ENCODE assay signal across 29 mouse cellular contexts in the genomic region with DNA sequence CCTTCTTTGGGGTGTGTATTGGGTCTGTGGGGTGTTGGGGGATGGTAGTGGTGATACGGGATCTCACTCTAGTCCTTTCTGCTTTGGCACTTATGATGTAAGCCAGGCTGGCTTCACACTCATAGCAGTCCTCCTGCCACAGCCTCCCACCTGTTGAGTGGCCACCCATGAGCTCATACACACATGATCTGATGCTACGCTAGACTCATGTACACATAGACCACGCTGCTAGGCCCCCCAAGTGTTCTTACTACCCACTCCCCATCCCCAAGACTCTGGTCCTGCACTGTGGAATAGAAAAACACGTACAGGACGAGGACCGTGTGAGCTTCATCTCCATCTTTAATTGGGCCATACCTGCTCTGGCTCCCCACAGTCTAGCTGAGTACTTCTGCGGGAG. TPM values are rescaled to one million over a fixed set of nuclear protein-coding genes. Genes with fewer than 3 reads are reported as not detected.
DNase-seq lines count a peak whose midpoint lies in the region; ATAC-seq and TF ChIP-seq lines count a peak whose summit lies in the region.
"Had no signal": no experiment of that assay in that cellular context is flagged by ENCODE, and none has a peak within 500 bp of the region (broad histone marks: within the 10 kb centered on the region; RNA-seq: fewer than 3 reads in every experiment).

No protein-coding gene starts in this region.

- no peak overlapping the region for H3K27ac ChIP-seq in heart, embryonic 10.5 days
- no peak overlapping the region for H3K27ac ChIP-seq in heart, embryonic 16.5 days (ENCODE audit: low read length)
- H3K27ac ChIP-seq: limb, embryonic 12.5 days had no signal

- H3K9me3 ChIP-seq in heart, embryonic 10.5 days, result no peaks in the 10 kb centered on the region
- H3K9me3 ChIP-seq in heart, embryonic 16.5 days (replicated peaks; ENCODE audit: control insufficient read depth, low read length), result no peaks in the 10 kb centered on the region
- no peaks in the 10 kb centered on the region for H3K9me3 ChIP-seq in megakaryocyte, embryonic 14.5 days
- H3K9me3 ChIP-seq: G1E; limb, embryonic 12.5 days had no signal

- WGBS in heart, embryonic 10.5 days, result 77% methylated on average over 7 of the region's 7 CpGs
- 64% methylated on average over 7 of the region's 7 CpGs for WGBS in heart, embryonic 16.5 days

- ATAC-seq in heart, embryonic 16.5 days (replicated peaks; ENCODE audit: extremely low read depth, insufficient read depth, low FRiP score), result no peak
- ATAC-seq in megakaryocyte, adult 5-6 weeks (ENCODE audit: poor library complexity, severe bottlenecking), result no peak
- ATAC-seq: intestine, postnatal 0 days had no signal

- H3K4me2 ChIP-seq in heart, embryonic 16.5 days (ENCODE audit: low read depth, low read length), result peak overlapping the region; percentile 59
- H3K4me2 ChIP-seq in myocyte (ENCODE audit: low read depth), result peak overlapping the region; percentile 57
- H3K4me2 ChIP-seq: limb, embryonic 12.5 days had no signal

- no peak for TF ChIP-seq POLR2A in myocyte (IDR thresholded peaks at IDR 0.05; ENCODE audit: insufficient read length, low read depth)

- H3K4me3 ChIP-seq in heart, embryonic 10.5 days, result no peak overlapping the region
- peak overlapping the region; percentile 35; the same call in 1 of the 2 replicates for H3K4me3 ChIP-seq in heart, embryonic 16.5 days (ENCODE audit: low read length)
- H3K4me3 ChIP-seq in megakaryocyte, embryonic 14.5 days (replicated peaks), result peak overlapping the region; percentile 29
- no peak overlapping the region for H3K4me3 ChIP-seq in myocyte
- H3K4me3 ChIP-seq: limb, embryonic 12.5 days had no signal

- H3K9ac ChIP-seq in heart, embryonic 16.5 days (ENCODE audit: low read length), result peak overlapping the region; percentile 52
- H3K9ac ChIP-seq: forebrain, postnatal 0 days; limb, embryonic 12.5 days had no signal

- H3K36me3 ChIP-seq in heart, embryonic 10.5 days, result peaks cover 60% of the 10 kb centered on the region
- H3K36me3 ChIP-seq in heart, embryonic 16.5 days (ENCODE audit: control insufficient read depth, insufficient read depth), result peaks cover 25% of the 10 kb centered on the region
- peaks cover 28% of the 10 kb centered on the region for H3K36me3 ChIP-seq in megakaryocyte, embryonic 14.5 days (replicated peaks; ENCODE audit: low read length)
- no peaks in the 10 kb centered on the region for H3K36me3 ChIP-seq in myocyte (ENCODE audit: control insufficient read depth, insufficient read depth)
- H3K36me3 ChIP-seq: limb, embryonic 12.5 days had no signal

- no peaks in the 10 kb centered on the region for H3K27me3 ChIP-seq in heart, embryonic 10.5 days (ENCODE audit: insufficient read depth, poor library complexity, severe bottlenecking)
- no peaks in the 10 kb centered on the region for H3K27me3 ChIP-seq in heart, embryonic 16.5 days (ENCODE audit: control insufficient read depth, insufficient read depth, low read length)
- H3K27me3 ChIP-seq in megakaryocyte, embryonic 14.5 days (replicated peaks), result no peaks in the 10 kb centered on the region
- no peaks in the 10 kb centered on the region for H3K27me3 ChIP-seq in myocyte (ENCODE audit: control insufficient read depth, insufficient read depth, insufficient read length)
- H3K27me3 ChIP-seq: CH12.LX; limb, embryonic 12.5 days had no signal

- peaks cover 52% of the 10 kb centered on the region for H3K4me1 ChIP-seq in heart, embryonic 10.5 days
- H3K4me1 ChIP-seq in heart, embryonic 16.5 days (ENCODE audit: control insufficient read depth, insufficient read depth, low read length), result peaks cover 51% of the 10 kb centered on the region
- peaks cover 83% of the 10 kb centered on the region for H3K4me1 ChIP-seq in megakaryocyte, embryonic 14.5 days

- no peak overlapping the region for H3ac ChIP-seq in myocyte (ENCODE audit: control insufficient read depth, insufficient read length)

- DNase-seq in heart, embryonic 10.5 days (ENCODE audit: low spot score), result peak; percentile 69
- DNase-seq in heart, adult 9 months (ENCODE audit: low spot score in 2 of 2), result no peak
- no peak for DNase-seq in heart, adult 8-10 months (ENCODE audit: low spot score)
- DNase-seq: adrenal gland, adult 2 months; cerebellum, adult 11-12 months; forebrain, postnatal 0 days; lung, adult 18-20 months; lung, postnatal 10 days; midbrain, embryonic 14.5 days; right cerebral cortex, adult 18-20 months; right cerebral cortex, postnatal 4 days; thymus, postnatal 25 days had no signal

- peaks cover 7% of the 10 kb centered on the region for H3K79me2 ChIP-seq in myocyte (ENCODE audit: control insufficient read depth, insufficient read depth)

TF ChIP-seq in myocyte, 11 proteins besides CTCF, POLR2A, EP300 and RAD21:
- TF ChIP-seq MYOG (IDR thresholded peaks at IDR 0.05; ENCODE audit: control insufficient read depth in 1 of 3, insufficient read depth in 1 of 3, insufficient read length in 2 of 3, low read depth in 2 of 3) (peak in 2 of 3 experiments; percentile 56 to 85), SRF (IDR thresholded peaks at IDR 0.05; ENCODE audit: control insufficient read depth, insufficient read length, low read depth) (no peak), MAX (IDR thresholded peaks at IDR 0.05; ENCODE audit: low read depth) (no peak), USF1 (IDR thresholded peaks at IDR 0.05; ENCODE audit: low read depth) (no peak), REST (IDR thresholded peaks at IDR 0.05; ENCODE audit: insufficient read depth, insufficient read length) (no peak), TCF12 (IDR thresholded peaks at IDR 0.05; ENCODE audit: insufficient read depth, poor library complexity, severe bottlenecking) (no peak), E2F4 (IDR thresholded peaks at IDR 0.05; ENCODE audit: insufficient read depth) (no peak), TCF3 (IDR thresholded peaks at IDR 0.05; ENCODE audit: insufficient read length, low read depth) (no peak), CEBPB (IDR thresholded peaks at IDR 0.05; ENCODE audit: insufficient read depth, poor library complexity, severe bottlenecking) (0 out of 2 replicates have a peak, but pooled peaks have one; percentile 20), MYOD1 (IDR thresholded peaks at IDR 0.05; ENCODE audit: control insufficient read depth in 1 of 3, insufficient read length in 2 of 3, low read depth in 2 of 3) (peak in 2 of 3 experiments; percentile 83 to 91), POLR2AphosphoS2 (IDR thresholded peaks at IDR 0.05; ENCODE audit: insufficient read length, low read depth) (no peak)

RNA-seq across cellular contexts. Expression of a gene that starts 7.0 kb away (rescaled TPM):
- 230 and 378 TPM in 2 replicates for polyA plus RNA-seq in heart, embryonic 10.5 days (2016; fragmentation: Nextera tagmentation; extraction: Ambion mirVana)
- 421 and 423 TPM in 2 replicates for polyA plus RNA-seq in heart, embryonic 16.5 days (2015; fragmentation: Nextera tagmentation; extraction: Ambion mirVana)
- total RNA-seq in heart, adult 8-10 months (2022), result 100 to 1,000 TPM; 451 to 631 (median 553) TPM
- polyA plus RNA-seq in megakaryocyte, embryonic 14.5 days (2012; ENCODE audit: insufficient read depth, low replicate concordance), result 2.8 and 5.0 TPM in 2 replicates
- 0.38 and 3.9 TPM in 2 replicates for total RNA-seq in megakaryocyte, adult 5-6 weeks (2015)
- total RNA-seq in megakaryocyte, adult 5-6 weeks (2017), result 1.8 TPM in 1 of 2 replicates, not detected in the other
- 10.5 TPM for polyA plus RNA-seq in myocyte (2012; fragmentation: generic; extraction: Trizol)

RNA-seq across cellular contexts. Expression of a gene that starts 22.2 kb away (rescaled TPM):
- 1.3 and 4.6 TPM in 2 replicates for polyA plus RNA-seq in heart, embryonic 10.5 days (2016; fragmentation: Nextera tagmentation; extraction: Ambion mirVana)
- 2.3 and 4.6 TPM in 2 replicates for polyA plus RNA-seq in heart, embryonic 16.5 days (2015; fragmentation: Nextera tagmentation; extraction: Ambion mirVana)
- not detected for total RNA-seq in heart, adult 8-10 months (2022)
- 272 and 1,896 TPM in 2 replicates for polyA plus RNA-seq in megakaryocyte, embryonic 14.5 days (2012; ENCODE audit: insufficient read depth, low replicate concordance)
- total RNA-seq in megakaryocyte, adult 5-6 weeks (2015), result not detected in 2 replicates
- total RNA-seq in megakaryocyte, adult 5-6 weeks (2017), result not detected in 2 replicates
- 0.16 TPM for polyA plus RNA-seq in myocyte (2012; fragmentation: generic; extraction: Trizol)
- total RNA-seq: adrenal gland, postnatal 4 days; forebrain, postnatal 0 days; gastrocnemius, postnatal 36 days; left cerebral cortex, postnatal 14 days had no signal
- polyA plus RNA-seq: adrenal gland, adult 2 months; cortical plate, adult 2 months; forebrain, embryonic 11.5 days; forebrain, postnatal 0 days; hindbrain, embryonic 11.5 days; kidney, embryonic 14.5 days; limb, embryonic 12.5 days; midbrain, embryonic 14.5 days; neural tube, embryonic 14.5 days; stomach, embryonic 14.5 days had no signal

RNA-seq across cellular contexts. Expression of a gene that starts 22.2 kb away (rescaled TPM):
- 287 and 339 TPM in 2 replicates for polyA plus RNA-seq in heart, embryonic 10.5 days (2016; fragmentation: Nextera tagmentation; extraction: Ambion mirVana)
- polyA plus RNA-seq in heart, embryonic 16.5 days (2015; fragmentation: Nextera tagmentation; extraction: Ambion mirVana), result 256 and 261 TPM in 2 replicates
- 100 to 1,000 TPM; 269 to 387 (median 331) TPM for total RNA-seq in heart, adult 8-10 months (2022)
- polyA plus RNA-seq in megakaryocyte, embryonic 14.5 days (2012; ENCODE audit: insufficient read depth, low replicate concordance), result 25.9 and 292 TPM in 2 replicates
- total RNA-seq in megakaryocyte, adult 5-6 weeks (2015), result 89.3 and 106 TPM in 2 replicates
- 210 and 268 TPM in 2 replicates for total RNA-seq in megakaryocyte, adult 5-6 weeks (2017)
- 653 TPM for polyA plus RNA-seq in myocyte (2012; fragmentation: generic; extraction: Trizol)

RNA-seq across cellular contexts. Expression of a gene that starts 27.1 kb away (rescaled TPM):
- polyA plus RNA-seq in heart, embryonic 10.5 days (2016; fragmentation: Nextera tagmentation; extraction: Ambion mirVana), result 0.06 and 0.12 TPM in 2 replicates
- 0.12 and 0.50 TPM in 2 replicates for polyA plus RNA-seq in heart, embryonic 16.5 days (2015; fragmentation: Nextera tagmentation; extraction: Ambion mirVana)
- total RNA-seq in heart, adult 8-10 months (2022), result not detected
- not detected in 2 replicates for polyA plus RNA-seq in megakaryocyte, embryonic 14.5 days (2012; ENCODE audit: insufficient read depth, low replicate concordance)
- total RNA-seq in megakaryocyte, adult 5-6 weeks (2015), result not detected in 2 replicates
- total RNA-seq in megakaryocyte, adult 5-6 weeks (2017), result not detected in 2 replicates
- polyA plus RNA-seq in myocyte (2012; fragmentation: generic; extraction: Trizol), result 1.1 TPM
- total RNA-seq: gastrocnemius, postnatal 36 days had no signal
- polyA plus RNA-seq: adrenal gland, adult 2 months; G1E; kidney, embryonic 14.5 days; stomach, embryonic 14.5 days had no signal

Comparison
In these comparisons a context has a peak if more than half of its experiments do, and no peak if none do; other contexts are left out.
1. H3K4me3 ChIP-seq: peak in heart, embryonic 16.5 days (single experiment) and megakaryocyte, embryonic 14.5 days (single experiment); none in heart, embryonic 10.5 days (single experiment) and myocyte (single experiment).
2. RNA of a gene that starts 7.0 kb away (polyA plus RNA-seq): 421 to 423 TPM in heart, embryonic 16.5 days and 230 to 378 TPM in heart, embryonic 10.5 days; 10.5 TPM in myocyte (single experiment) and 2.8 to 5.0 TPM in megakaryocyte, embryonic 14.5 days; every median in the first group is over 10 times any median in the second.
3. RNA of a gene that starts 22.2 kb away (polyA plus RNA-seq): 272 to 1,896 TPM in megakaryocyte, embryonic 14.5 days; 2.3 to 4.6 TPM in heart, embryonic 16.5 days, 1.3 to 4.6 TPM in heart, embryonic 10.5 days and 0.16 TPM in myocyte (single experiment); every median in the first group is over 10 times any median in the second.